Mouse (Mus musculus): ENCODE results near the gene Fkbp9. TPM values are rescaled to one million over a fixed set of nuclear protein-coding genes. Genes with fewer than 3 reads are reported as not detected.

Gene Fkbp9
- polyA plus RNA-seq, 1 experiment from 2014 or later: 24.9 TPM

DNA sequence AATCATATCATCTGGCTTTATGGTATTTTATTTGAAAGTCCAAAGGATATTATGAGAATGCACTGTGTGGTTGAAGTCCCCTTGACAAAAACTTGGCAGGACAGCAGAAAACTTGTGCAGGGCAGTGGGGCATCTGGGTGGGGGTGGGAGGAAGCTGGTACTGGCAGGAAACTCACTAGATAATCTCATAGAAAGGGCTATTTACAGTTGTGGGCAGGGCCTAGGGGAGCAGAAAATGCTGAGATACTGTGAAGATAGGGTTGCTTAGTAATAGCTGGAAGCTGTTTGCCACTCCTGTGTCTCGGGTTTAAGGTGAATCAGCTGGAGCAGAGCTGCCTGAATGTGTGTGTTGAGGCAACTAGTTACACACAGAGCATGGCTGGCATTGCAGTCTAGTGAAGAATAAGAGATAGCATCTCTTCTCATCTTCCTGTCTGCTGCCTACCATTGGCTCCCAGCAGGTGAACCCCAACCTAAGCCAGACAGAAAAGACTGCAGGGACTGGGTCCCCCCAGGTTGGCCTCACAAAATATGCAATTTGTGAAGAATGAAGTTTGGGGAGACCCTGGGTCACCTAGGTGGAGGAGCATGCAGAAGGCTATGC, 47.6 kb downstream of the Fkbp9 start:
- ATAC-seq (ENCODE audit: low FRiP score, low TSS enrichment) (no peak), DNase-seq (no peak)
- H3K27ac ChIP-seq (replicated peaks; ENCODE audit: low read depth, low read length): no peak overlapping the region
- H3K4me2 ChIP-seq (ENCODE audit: low read length): no peak overlapping the region
- peaks cover 36% of the 10 kb centered on the region for H3K36me3 ChIP-seq (ENCODE audit: control insufficient read depth, insufficient read depth, low read length)
- H3K27me3 ChIP-seq (ENCODE audit: control insufficient read depth, insufficient read depth, low read length): no peaks in the 10 kb centered on the region
- no peak overlapping the region for H3K9ac ChIP-seq (replicated peaks; ENCODE audit: low read length)
- H3K4me3 ChIP-seq (replicated peaks; ENCODE audit: low read depth, low read length): no peak overlapping the region
- 87% methylated on average over 1 of the region's 1 CpGs for WGBS
- no peaks in the 10 kb centered on the region for H3K9me3 ChIP-seq (ENCODE audit: control insufficient read depth, low read length)
- no peaks in the 10 kb centered on the region for H3K4me1 ChIP-seq (ENCODE audit: control insufficient read depth, insufficient read depth, low read length)

DNA sequence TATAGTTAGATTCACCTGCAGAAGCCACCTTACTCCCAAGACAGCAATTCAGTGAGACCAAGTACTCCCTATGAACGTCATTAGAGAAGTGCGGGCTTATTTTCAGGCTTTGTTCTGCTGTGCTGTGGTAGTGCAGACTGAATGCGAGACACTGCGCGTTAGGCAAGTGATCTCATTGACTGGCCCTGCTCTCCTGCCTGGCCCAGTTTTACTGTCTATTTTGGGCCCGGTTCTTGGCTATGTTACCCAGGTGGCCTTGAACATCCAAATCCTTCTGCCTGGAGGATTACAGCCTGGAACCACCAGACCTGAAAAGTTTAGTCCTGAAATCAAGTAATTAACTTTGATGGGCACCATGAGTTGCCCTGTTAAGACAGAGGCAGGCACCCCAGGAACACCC, 56.7 kb downstream of the Fkbp9 start:
- DNase-seq: no peak
- WGBS: 93% methylated on average over 6 of the region's 6 CpGs
- Histone ChIP-seq H3K36me3 (ENCODE audit: control insufficient read depth, insufficient read depth, low read length) (peaks cover 62% of the 10 kb centered on the region), H3K27ac (replicated peaks; ENCODE audit: low read depth, low read length) (no peak overlapping the region), H3K4me1 (ENCODE audit: control insufficient read depth, insufficient read depth, low read length) (no peaks in the 10 kb centered on the region), H3K4me2 (ENCODE audit: low read length) (no peak overlapping the region), H3K9ac (replicated peaks; ENCODE audit: low read length) (no peak overlapping the region), H3K9me3 (ENCODE audit: control insufficient read depth, low read length) (no peaks in the 10 kb centered on the region), H3K27me3 (ENCODE audit: control insufficient read depth, insufficient read depth, low read length) (no peaks in the 10 kb centered on the region), H3K4me3 (replicated peaks; ENCODE audit: low read depth, low read length) (no peak overlapping the region)
- ATAC-seq (ENCODE audit: low FRiP score, low TSS enrichment): no peak

DNA sequence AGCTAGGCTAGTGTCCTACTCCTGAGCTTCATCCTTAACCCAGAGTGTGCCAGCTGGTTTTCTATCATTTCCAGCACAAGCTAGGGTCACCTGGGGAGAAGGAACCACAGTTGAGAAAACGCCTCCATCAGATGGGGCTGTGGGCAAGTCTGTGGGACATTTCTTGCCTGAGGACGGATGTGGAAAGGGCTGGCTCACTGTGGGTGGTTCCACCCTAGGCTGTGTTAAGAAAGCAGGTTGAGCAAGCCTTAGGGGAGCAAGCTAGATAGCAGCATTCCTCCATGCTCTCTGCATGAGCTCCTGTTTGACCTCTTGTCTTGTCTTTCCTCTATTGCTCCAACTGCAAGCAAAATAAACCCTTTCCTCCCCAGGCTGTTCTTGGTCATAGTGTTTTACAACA, 58.9 kb downstream of the Fkbp9 start:
- DNase-seq (no peak), ATAC-seq (ENCODE audit: low FRiP score, low TSS enrichment) (no peak)
- Histone ChIP-seq H3K9me3 (ENCODE audit: control insufficient read depth, low read length) (no peaks in the 10 kb centered on the region), H3K4me3 (replicated peaks; ENCODE audit: low read depth, low read length) (no peak overlapping the region), H3K9ac (replicated peaks; ENCODE audit: low read length) (no peak overlapping the region), H3K27ac (replicated peaks; ENCODE audit: low read depth, low read length) (no peak overlapping the region), H3K27me3 (ENCODE audit: control insufficient read depth, insufficient read depth, low read length) (no peaks in the 10 kb centered on the region), H3K36me3 (ENCODE audit: control insufficient read depth, insufficient read depth, low read length) (peaks cover 47% of the 10 kb centered on the region), H3K4me2 (ENCODE audit: low read length) (no peak overlapping the region), H3K4me1 (ENCODE audit: control insufficient read depth, insufficient read depth, low read length) (no peaks in the 10 kb centered on the region)
- WGBS: 82% methylated on average over 2 of the region's 2 CpGs

DNA sequence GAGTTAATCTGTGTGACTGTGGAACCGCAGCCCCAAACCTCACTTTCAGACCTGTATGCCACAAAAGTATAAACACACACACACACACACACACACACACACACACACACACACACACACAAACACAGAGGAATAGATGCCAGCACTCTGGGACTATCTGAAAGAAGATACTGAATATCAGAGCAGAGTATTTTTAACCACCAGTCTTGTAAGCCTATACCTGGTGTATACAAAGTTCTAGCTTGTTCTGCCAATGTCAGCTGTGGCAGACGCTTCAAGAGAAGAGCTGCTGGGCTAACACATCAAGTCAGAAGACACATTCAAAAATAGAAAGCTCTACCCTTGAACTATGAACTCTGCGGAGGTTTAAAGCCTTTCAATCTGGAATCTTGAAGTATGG, 67.7 kb downstream of the Fkbp9 start:
- ATAC-seq (ENCODE audit: low FRiP score, low TSS enrichment): no peak
- 92% methylated on average over 3 of the region's 3 CpGs for WGBS
- no peak overlapping the region for H3K4me3 ChIP-seq (replicated peaks; ENCODE audit: low read depth, low read length)

DNA sequence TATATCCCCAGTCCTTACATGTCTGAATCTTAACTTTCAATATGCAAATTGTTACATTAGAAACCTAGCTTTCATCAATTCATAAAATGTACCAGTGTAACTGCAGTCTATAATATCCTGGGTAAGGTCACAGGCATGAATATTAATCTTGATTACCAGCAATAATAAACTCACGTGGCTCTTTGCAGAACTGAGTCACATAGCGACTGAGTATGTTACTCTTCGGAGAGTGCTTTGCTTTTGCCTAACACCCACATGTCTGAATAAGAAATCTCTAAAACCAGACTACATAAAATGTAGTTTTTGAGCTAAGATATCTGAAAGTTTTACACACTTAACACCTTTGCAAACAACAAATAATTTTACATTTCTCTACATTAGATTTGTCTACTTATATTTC, 69.5 kb downstream of the Fkbp9 start:
- Histone ChIP-seq H3K27me3 (ENCODE audit: control insufficient read depth, insufficient read depth, low read length) (no peaks in the 10 kb centered on the region), H3K36me3 (ENCODE audit: control insufficient read depth, insufficient read depth, low read length) (no peaks in the 10 kb centered on the region), H3K4me3 (replicated peaks; ENCODE audit: low read depth, low read length) (no peak overlapping the region), H3K4me2 (ENCODE audit: low read length) (no peak overlapping the region), H3K4me1 (ENCODE audit: control insufficient read depth, insufficient read depth, low read length) (peaks cover 10% of the 10 kb centered on the region; the same call in 1 of the 2 replicates), H3K27ac (replicated peaks; ENCODE audit: low read depth, low read length) (no peak overlapping the region), H3K9me3 (ENCODE audit: control insufficient read depth, low read length) (no peaks in the 10 kb centered on the region), H3K9ac (replicated peaks; ENCODE audit: low read length) (no peak overlapping the region)
- ATAC-seq (ENCODE audit: low FRiP score, low TSS enrichment) (no peak), DNase-seq (no peak)
- 75% methylated on average over 3 of the region's 3 CpGs for WGBS

More for the DNA sequence above, 67.7 kb downstream of the Fkbp9 start:
- DNase-seq: no peak
- Histone ChIP-seq H3K9me3 (ENCODE audit: control insufficient read depth, low read length) (no peaks in the 10 kb centered on the region), H3K36me3 (ENCODE audit: control insufficient read depth, insufficient read depth, low read length) (no peaks in the 10 kb centered on the region), H3K27me3 (ENCODE audit: control insufficient read depth, insufficient read depth, low read length) (no peaks in the 10 kb centered on the region), H3K9ac (replicated peaks; ENCODE audit: low read length) (no peak overlapping the region), H3K4me2 (ENCODE audit: low read length) (no peak overlapping the region), H3K4me1 (ENCODE audit: control insufficient read depth, insufficient read depth, low read length) (peaks cover 10% of the 10 kb centered on the region; the same call in 1 of the 2 replicates), H3K27ac (replicated peaks; ENCODE audit: low read depth, low read length) (no peak overlapping the region)

DNA sequence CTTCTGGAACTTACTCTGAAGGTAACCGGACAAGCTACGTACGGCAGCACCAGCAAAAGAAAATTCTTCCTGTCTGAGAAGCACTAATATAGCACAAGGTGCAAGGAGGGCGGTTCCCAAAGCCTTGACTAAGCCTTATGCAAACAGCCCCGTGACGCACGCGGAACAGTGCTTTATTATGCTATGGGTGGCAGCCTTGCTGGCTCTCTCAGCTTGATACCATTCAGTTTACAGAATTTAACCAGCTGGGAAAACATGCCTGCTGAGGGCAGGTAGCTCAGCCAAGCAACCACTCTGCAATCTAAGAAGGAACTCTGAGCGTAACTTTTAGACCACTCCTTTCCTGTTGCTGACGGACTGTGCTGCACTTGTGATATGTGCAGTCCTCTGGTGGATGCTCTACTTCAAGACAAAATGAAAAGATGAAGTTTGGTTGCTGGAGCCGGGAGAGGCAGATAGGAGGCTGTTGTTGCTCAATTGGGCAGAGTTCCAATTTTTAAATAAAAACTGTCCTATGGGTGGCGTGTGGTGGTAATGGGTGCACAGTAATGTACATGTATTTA, 70.0 kb downstream of the Fkbp9 start:
- WGBS: 38% methylated on average over 12 of the region's 12 CpGs
- H3K4me3 ChIP-seq (replicated peaks; ENCODE audit: low read depth, low read length): no peak overlapping the region
- no peaks in the 10 kb centered on the region for H3K27me3 ChIP-seq (ENCODE audit: control insufficient read depth, insufficient read depth, low read length)
- ATAC-seq (ENCODE audit: low FRiP score, low TSS enrichment) (no peak), DNase-seq (peak; percentile 28)
- H3K4me1 ChIP-seq (ENCODE audit: control insufficient read depth, insufficient read depth, low read length): peaks cover 10% of the 10 kb centered on the region; the same call in 1 of the 2 replicates
- no peak overlapping the region for H3K9ac ChIP-seq (replicated peaks; ENCODE audit: low read length)
- H3K4me2 ChIP-seq (ENCODE audit: low read length): no peak overlapping the region
- H3K36me3 ChIP-seq (ENCODE audit: control insufficient read depth, insufficient read depth, low read length): no peaks in the 10 kb centered on the region
- no peaks in the 10 kb centered on the region for H3K9me3 ChIP-seq (ENCODE audit: control insufficient read depth, low read length)
- H3K27ac ChIP-seq (replicated peaks; ENCODE audit: low read depth, low read length): no peak overlapping the region

DNA sequence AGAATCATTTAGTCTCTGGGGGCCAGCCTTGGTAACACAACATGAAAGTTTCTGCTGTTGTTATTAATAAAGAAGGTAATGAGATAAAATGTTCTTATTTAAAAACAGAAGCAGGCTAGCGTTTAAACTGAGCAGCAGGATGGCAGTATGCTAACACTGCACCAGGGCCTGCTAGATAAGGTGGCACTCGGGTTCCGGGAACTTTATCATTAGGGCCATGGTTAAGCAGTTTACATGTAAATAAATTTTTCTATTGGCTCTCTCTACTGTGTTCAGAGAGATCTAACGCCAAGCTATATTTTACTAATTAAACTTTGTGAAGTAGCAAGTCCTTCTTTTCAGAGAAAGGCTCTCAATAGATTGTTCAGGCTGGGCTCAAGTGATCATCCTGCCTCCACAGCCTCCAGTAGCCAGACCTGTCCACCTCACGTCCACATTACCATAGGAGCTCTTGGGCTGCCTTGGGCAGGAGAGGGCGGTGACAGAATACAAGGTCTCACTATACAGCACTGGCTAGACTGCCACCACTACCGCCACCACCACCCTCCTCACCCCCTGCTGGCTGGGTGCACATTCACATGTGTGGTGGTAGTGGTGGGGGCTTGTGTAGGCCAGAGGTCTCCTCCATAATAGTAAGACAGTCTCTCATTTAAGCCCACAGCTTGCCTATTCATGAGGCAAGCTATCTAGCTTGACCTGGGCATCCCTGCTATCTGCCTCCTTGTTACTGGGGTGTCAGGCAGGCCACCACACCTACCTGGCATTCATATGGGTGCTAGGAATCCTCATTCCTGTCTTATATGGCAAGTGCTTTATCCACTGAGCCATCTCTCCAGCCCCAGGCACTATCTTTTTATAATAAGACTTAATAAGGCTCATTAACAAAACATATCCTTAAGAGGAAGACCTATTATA, 71.0 kb downstream of the Fkbp9 start:
- WGBS: 85% methylated on average over 7 of the region's 7 CpGs
- Histone ChIP-seq H3K9ac (replicated peaks; ENCODE audit: low read length) (no peak overlapping the region), H3K9me3 (ENCODE audit: control insufficient read depth, low read length) (no peaks in the 10 kb centered on the region), H3K4me1 (ENCODE audit: control insufficient read depth, insufficient read depth, low read length) (peaks cover 10% of the 10 kb centered on the region; the same call in 1 of the 2 replicates), H3K36me3 (ENCODE audit: control insufficient read depth, insufficient read depth, low read length) (no peaks in the 10 kb centered on the region), H3K4me3 (replicated peaks; ENCODE audit: low read depth, low read length) (no peak overlapping the region), H3K27me3 (ENCODE audit: control insufficient read depth, insufficient read depth, low read length) (no peaks in the 10 kb centered on the region), H3K27ac (replicated peaks; ENCODE audit: low read depth, low read length) (no peak overlapping the region), H3K4me2 (ENCODE audit: low read length) (no peak overlapping the region)
- no peak for DNase-seq
- ATAC-seq (ENCODE audit: low FRiP score, low TSS enrichment): peak; percentile 29; the same call in 1 of the 2 replicates

DNA sequence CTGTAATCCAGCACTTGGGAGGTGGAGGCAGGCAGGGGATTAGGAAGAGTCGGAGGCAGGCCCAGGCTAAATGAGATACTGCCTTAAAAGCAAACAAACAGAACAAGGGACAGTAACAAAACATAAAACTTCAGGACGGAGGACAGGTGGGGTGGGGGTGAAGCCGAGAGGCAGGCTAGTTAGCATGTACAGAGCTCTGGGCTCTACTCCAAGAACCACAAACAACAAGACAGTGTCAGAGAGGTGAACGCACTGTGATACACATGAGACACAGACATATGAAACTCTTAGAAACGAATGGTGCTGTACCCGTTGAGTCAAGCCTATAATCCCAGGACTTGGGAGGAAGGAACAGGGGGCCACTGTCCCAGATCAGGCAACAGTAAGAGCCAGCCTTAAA, 72.0 kb downstream of the Fkbp9 start:
- H3K4me1 ChIP-seq (ENCODE audit: control insufficient read depth, insufficient read depth, low read length): peaks cover 10% of the 10 kb centered on the region; the same call in 1 of the 2 replicates
- DNase-seq (no peak), ATAC-seq (ENCODE audit: low FRiP score, low TSS enrichment) (no peak)
- H3K4me2 ChIP-seq (ENCODE audit: low read length): no peak overlapping the region
- WGBS: 55% methylated on average over 6 of the region's 6 CpGs
- H3K27me3 ChIP-seq (ENCODE audit: control insufficient read depth, insufficient read depth, low read length): no peaks in the 10 kb centered on the region
- H3K36me3 ChIP-seq (ENCODE audit: control insufficient read depth, insufficient read depth, low read length): no peaks in the 10 kb centered on the region
- H3K9me3 ChIP-seq (ENCODE audit: control insufficient read depth, low read length): no peaks in the 10 kb centered on the region
- no peak overlapping the region for H3K9ac ChIP-seq (replicated peaks; ENCODE audit: low read length)
- no peak overlapping the region for H3K27ac ChIP-seq (replicated peaks; ENCODE audit: low read depth, low read length)
- no peak overlapping the region for H3K4me3 ChIP-seq (replicated peaks; ENCODE audit: low read depth, low read length)

Measured in midbrain, embryonic 14.5 days (tissue).